Mouse (Mus musculus): ENCODE measurements at regions not wholly inside any gene's neighbourhood (a gene's known extent, or its start where the extent isn't known, plus 50 kb on each side); places are given as distances from the start of the nearest gene placed in this dataset.

DNA sequence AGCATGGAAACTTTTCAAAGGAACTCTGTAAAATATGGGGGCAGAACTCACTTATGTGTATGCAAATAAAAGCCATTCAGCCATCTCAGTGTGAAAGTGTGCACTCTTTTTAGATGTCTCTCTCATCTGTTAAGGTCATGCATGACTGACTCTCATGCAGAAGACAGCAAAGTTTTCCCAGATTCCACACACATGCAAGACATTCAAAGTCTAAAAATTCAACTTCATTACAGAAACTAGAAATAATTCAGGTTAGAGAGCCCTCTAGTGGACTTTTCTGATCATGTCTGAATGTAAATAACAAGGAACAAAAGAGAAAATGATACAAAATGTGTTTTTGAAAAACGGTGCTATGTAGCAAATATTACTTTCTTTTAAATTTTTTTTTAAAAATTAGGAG lies 308.8 kb upstream of the Chl1 start:
- no peak overlapping the region for H3K27ac ChIP-seq (replicated peaks)
- 29% methylated on average over 1 of the region's 1 CpGs for WGBS
- no peak overlapping the region for H3K4me2 ChIP-seq (replicated peaks)
- H3K27me3 ChIP-seq: no peaks in the 10 kb centered on the region
- H3K9me3 ChIP-seq (replicated peaks): no peaks in the 10 kb centered on the region
- no peak overlapping the region for H3K4me3 ChIP-seq (replicated peaks)
- no peaks in the 10 kb centered on the region for H3K4me1 ChIP-seq
- no peak for ATAC-seq (ENCODE audit: insufficient number of reproducible peaks, low FRiP score, low TSS enrichment, low read depth)
- no peak overlapping the region for H3K9ac ChIP-seq
- H3K36me3 ChIP-seq: no peaks in the 10 kb centered on the region

DNA sequence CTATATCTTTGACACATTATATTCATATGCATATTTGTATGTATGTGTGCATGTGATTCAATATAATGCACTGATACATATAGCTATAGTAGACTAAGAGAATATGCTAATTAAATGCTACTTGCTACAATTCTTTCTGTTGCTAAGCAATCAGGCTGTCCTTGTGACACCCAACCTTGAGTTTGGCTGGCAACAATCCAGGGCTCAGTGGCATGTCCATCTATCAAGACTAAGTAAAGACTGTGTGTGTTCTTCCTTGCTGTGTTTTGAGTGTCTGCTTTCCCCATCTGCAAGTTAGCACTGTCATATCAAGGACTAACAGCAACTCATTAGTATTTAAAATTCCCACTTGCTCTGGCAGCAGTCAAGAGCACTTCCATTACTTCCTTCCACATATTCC lies 301.2 kb upstream of the Chl1 start:
- no peak for ATAC-seq (ENCODE audit: insufficient number of reproducible peaks, low FRiP score, low TSS enrichment, low read depth)
- Histone ChIP-seq H3K27ac (replicated peaks) (no peak overlapping the region), H3K4me3 (replicated peaks) (no peak overlapping the region), H3K27me3 (no peaks in the 10 kb centered on the region), H3K9ac (no peak overlapping the region), H3K4me1 (no peaks in the 10 kb centered on the region), H3K4me2 (replicated peaks) (no peak overlapping the region), H3K36me3 (no peaks in the 10 kb centered on the region), H3K9me3 (replicated peaks) (no peaks in the 10 kb centered on the region)

DNA sequence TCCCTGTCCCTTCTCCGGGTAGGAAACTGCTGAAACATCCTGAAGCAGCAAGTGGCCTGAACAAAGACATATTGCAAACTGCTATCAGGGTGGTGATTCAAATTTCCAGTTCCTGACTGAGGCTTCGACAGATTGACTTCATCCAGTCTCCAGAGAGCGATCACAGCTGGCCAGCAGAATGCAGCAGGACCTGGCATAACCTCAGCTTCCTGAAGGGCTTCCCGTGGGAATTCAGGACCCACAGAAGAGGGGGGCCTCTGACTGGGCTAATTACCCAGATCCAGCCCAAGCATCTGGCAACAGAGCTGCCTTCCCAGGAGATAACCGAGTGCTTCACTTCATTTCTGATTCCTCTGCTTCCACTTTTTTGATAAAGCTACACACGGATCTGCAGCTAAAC lies 297.2 kb upstream of the Chl1 start:
- ATAC-seq (ENCODE audit: insufficient number of reproducible peaks, low FRiP score, low TSS enrichment, low read depth): no peak
- no peaks in the 10 kb centered on the region for H3K36me3 ChIP-seq
- no peaks in the 10 kb centered on the region for H3K4me1 ChIP-seq
- WGBS: 32% methylated on average over 6 of the region's 6 CpGs
- no peak overlapping the region for H3K4me3 ChIP-seq (replicated peaks)
- H3K9me3 ChIP-seq (replicated peaks): no peaks in the 10 kb centered on the region
- no peak overlapping the region for H3K4me2 ChIP-seq (replicated peaks)
- H3K27ac ChIP-seq (replicated peaks): no peak overlapping the region
- H3K9ac ChIP-seq: no peak overlapping the region
- H3K27me3 ChIP-seq: no peaks in the 10 kb centered on the region

- Histone ChIP-seq H3K27me3 (no peaks in the 10 kb centered on the region), H3K4me2 (replicated peaks) (no peak overlapping the region), H3K4me3 (replicated peaks) (no peak overlapping the region), H3K4me1 (no peaks in the 10 kb centered on the region), H3K9me3 (replicated peaks) (no peaks in the 10 kb centered on the region), H3K36me3 (no peaks in the 10 kb centered on the region), H3K27ac (replicated peaks) (no peak overlapping the region), H3K9ac (no peak overlapping the region)
- ATAC-seq (ENCODE audit: insufficient number of reproducible peaks, low FRiP score, low TSS enrichment, low read depth): no peak
Measured at GRCm38 (mm10) chr6:103236896-103237295, 273.5 kb upstream of the Chl1 start.

DNA sequence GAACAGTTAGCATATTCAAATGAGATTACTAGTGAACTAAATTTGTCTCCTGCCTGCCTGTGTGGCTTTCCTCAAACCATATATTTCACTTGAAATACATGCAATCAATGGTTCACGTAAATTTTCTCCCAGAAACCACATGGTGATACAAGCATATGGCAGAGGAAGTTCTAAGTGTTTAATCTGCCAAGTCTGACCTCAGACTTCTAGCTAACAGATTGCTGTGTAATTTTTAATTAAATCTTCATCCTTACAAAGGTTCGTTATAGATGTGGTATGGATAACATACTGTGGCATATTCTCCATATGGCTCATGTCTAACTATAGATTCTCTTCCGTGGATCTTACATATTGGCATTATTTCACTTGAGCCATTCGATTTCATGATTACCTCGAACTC lies 241.4 kb upstream of the Chl1 start:
- Histone ChIP-seq H3K36me3 (no peaks in the 10 kb centered on the region), H3K9me3 (replicated peaks) (no peaks in the 10 kb centered on the region), H3K4me2 (replicated peaks) (no peak overlapping the region), H3K27me3 (no peaks in the 10 kb centered on the region), H3K4me3 (replicated peaks) (no peak overlapping the region), H3K9ac (no peak overlapping the region), H3K4me1 (no peaks in the 10 kb centered on the region), H3K27ac (replicated peaks) (no peak overlapping the region)
- 82% methylated on average over 5 of the region's 5 CpGs for WGBS
- ATAC-seq (ENCODE audit: insufficient number of reproducible peaks, low FRiP score, low TSS enrichment, low read depth): no peak

GRCm38 (mm10) chr6:103272216-103272615 lies 238.2 kb upstream of the Chl1 start:
- H3K36me3 ChIP-seq: no peaks in the 10 kb centered on the region
- H3K27ac ChIP-seq (replicated peaks): no peak overlapping the region
- no peaks in the 10 kb centered on the region for H3K27me3 ChIP-seq
- no peak; the same call in 1 of the 2 replicates for ATAC-seq (ENCODE audit: insufficient number of reproducible peaks, low FRiP score, low TSS enrichment, low read depth)
- no peaks in the 10 kb centered on the region for H3K4me1 ChIP-seq
- 62% methylated on average over 3 of the region's 3 CpGs for WGBS
- no peak overlapping the region for H3K9ac ChIP-seq
- no peaks in the 10 kb centered on the region for H3K9me3 ChIP-seq (replicated peaks)
- H3K4me3 ChIP-seq (replicated peaks): no peak overlapping the region
- H3K4me2 ChIP-seq (replicated peaks): no peak overlapping the region

DNA sequence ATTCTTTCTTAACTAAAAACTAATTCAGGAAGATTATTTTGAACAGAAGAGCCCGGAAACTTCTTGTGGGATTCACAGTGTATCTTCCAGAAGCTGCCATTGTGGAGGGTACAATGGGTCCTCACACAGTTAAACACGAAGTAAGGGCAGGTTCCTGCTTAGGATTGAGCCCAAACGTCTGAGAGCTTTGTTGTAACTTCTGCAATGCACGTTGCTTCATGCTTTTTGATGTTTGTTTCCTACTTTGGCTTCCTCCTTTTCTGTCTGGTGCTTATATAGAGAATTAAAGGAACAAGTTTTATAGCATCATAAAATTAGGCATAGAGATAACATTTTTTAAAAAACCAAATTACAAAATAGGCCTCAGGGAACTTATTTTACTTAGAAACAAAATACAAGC lies 235.3 kb upstream of the Chl1 start:
- 55% methylated on average over 4 of the region's 4 CpGs for WGBS
- ATAC-seq (ENCODE audit: insufficient number of reproducible peaks, low FRiP score, low TSS enrichment, low read depth): no peak
- Histone ChIP-seq H3K27me3 (no peaks in the 10 kb centered on the region), H3K9me3 (replicated peaks) (no peaks in the 10 kb centered on the region), H3K4me1 (no peaks in the 10 kb centered on the region), H3K4me3 (replicated peaks) (no peak overlapping the region), H3K4me2 (replicated peaks) (no peak overlapping the region), H3K9ac (no peak overlapping the region), H3K36me3 (no peaks in the 10 kb centered on the region), H3K27ac (replicated peaks) (no peak overlapping the region)

- WGBS: 25% methylated on average over 2 of the region's 2 CpGs
- Histone ChIP-seq H3K9ac (no peak overlapping the region), H3K4me1 (no peaks in the 10 kb centered on the region), H3K9me3 (replicated peaks) (no peaks in the 10 kb centered on the region), H3K36me3 (no peaks in the 10 kb centered on the region), H3K27me3 (no peaks in the 10 kb centered on the region), H3K4me2 (replicated peaks) (no peak overlapping the region), H3K27ac (replicated peaks) (no peak overlapping the region), H3K4me3 (replicated peaks) (no peak overlapping the region)
- ATAC-seq (ENCODE audit: insufficient number of reproducible peaks, low FRiP score, low TSS enrichment, low read depth): no peak
Measured at GRCm38 (mm10) chr6:103275476-103275875, 234.9 kb upstream of the Chl1 start.

- no peaks in the 10 kb centered on the region for H3K4me1 ChIP-seq
- H3K36me3 ChIP-seq: no peaks in the 10 kb centered on the region
- H3K4me3 ChIP-seq (replicated peaks): no peak overlapping the region
- H3K27me3 ChIP-seq: no peaks in the 10 kb centered on the region
- H3K9ac ChIP-seq: no peak overlapping the region
- H3K4me2 ChIP-seq (replicated peaks): no peak overlapping the region
- 86% methylated on average over 6 of the region's 6 CpGs for WGBS
- H3K27ac ChIP-seq (replicated peaks): no peak overlapping the region
- no peak for ATAC-seq (ENCODE audit: insufficient number of reproducible peaks, low FRiP score, low TSS enrichment, low read depth)
- no peaks in the 10 kb centered on the region for H3K9me3 ChIP-seq (replicated peaks)
Measured at GRCm38 (mm10) chr6:103296015-103296414, 214.4 kb upstream of the Chl1 start.

GRCm38 (mm10) chr6:103306420-103307249 lies 203.8 kb upstream of the Chl1 start:
- Histone ChIP-seq H3K9ac (no peak overlapping the region), H3K27me3 (no peaks in the 10 kb centered on the region), H3K36me3 (no peaks in the 10 kb centered on the region), H3K4me2 (replicated peaks) (no peak overlapping the region), H3K4me1 (no peaks in the 10 kb centered on the region), H3K9me3 (replicated peaks) (no peaks in the 10 kb centered on the region), H3K4me3 (replicated peaks) (no peak overlapping the region), H3K27ac (replicated peaks) (no peak overlapping the region)
- 48% methylated on average over 8 of the region's 8 CpGs for WGBS
- ATAC-seq (ENCODE audit: insufficient number of reproducible peaks, low FRiP score, low TSS enrichment, low read depth): no peak

DNA sequence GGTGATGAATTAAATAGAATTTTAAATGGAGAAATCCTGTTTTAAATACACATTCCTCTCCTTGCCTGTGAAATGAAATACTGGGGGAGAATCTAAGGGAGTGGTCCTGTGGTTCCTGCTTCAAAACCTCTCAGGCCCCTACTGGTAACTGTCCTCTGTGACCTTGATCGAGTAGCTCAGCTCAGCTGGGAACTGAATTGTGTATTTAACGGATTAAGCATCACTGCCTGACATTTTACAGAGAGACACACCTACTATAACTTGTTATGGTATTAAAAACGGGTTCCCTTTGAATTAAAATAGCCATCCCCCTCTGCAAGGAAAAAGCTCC lies 203.2 kb upstream of the Chl1 start:
- H3K4me3 ChIP-seq (replicated peaks): no peak overlapping the region
- no peak overlapping the region for H3K9ac ChIP-seq
- H3K27ac ChIP-seq (replicated peaks): no peak overlapping the region
- ATAC-seq (ENCODE audit: insufficient number of reproducible peaks, low FRiP score, low TSS enrichment, low read depth): no peak
- H3K4me1 ChIP-seq: no peaks in the 10 kb centered on the region
- H3K36me3 ChIP-seq: no peaks in the 10 kb centered on the region
- no peaks in the 10 kb centered on the region for H3K27me3 ChIP-seq
- WGBS: 22% methylated on average over 3 of the region's 3 CpGs
- no peaks in the 10 kb centered on the region for H3K9me3 ChIP-seq (replicated peaks)
- no peak overlapping the region for H3K4me2 ChIP-seq (replicated peaks)

GRCm38 (mm10) chr6:103312149-103312548 lies 198.2 kb upstream of the Chl1 start:
- Histone ChIP-seq H3K27ac (replicated peaks) (no peak overlapping the region), H3K4me3 (replicated peaks) (no peak overlapping the region), H3K27me3 (no peaks in the 10 kb centered on the region), H3K4me1 (no peaks in the 10 kb centered on the region), H3K9ac (no peak overlapping the region), H3K9me3 (replicated peaks) (no peaks in the 10 kb centered on the region), H3K4me2 (replicated peaks) (no peak overlapping the region), H3K36me3 (no peaks in the 10 kb centered on the region)
- WGBS: 41% methylated on average over 6 of the region's 6 CpGs
- no peak for ATAC-seq (ENCODE audit: insufficient number of reproducible peaks, low FRiP score, low TSS enrichment, low read depth)
